In genomic region chr9:61791435-61792064, GRCm38 (mm10) we compare ENCODE assay signal across 11 mouse cellular contexts.
DNase-seq lines count a peak whose midpoint lies in the region; ATAC-seq lines count a peak whose summit lies in the region.
"Had no signal": no experiment of that assay in that cellular context is flagged by ENCODE, and none has a peak within 500 bp of the region (broad histone marks: within the 10 kb centered on the region; RNA-seq: fewer than 3 reads in every experiment).

No protein-coding gene starts in this region.

- ATAC-seq in monocyte, adult 5-6 weeks (replicated peaks; ENCODE audit: insufficient number of reproducible peaks, low FRiP score, low TSS enrichment, poor library complexity, severe bottlenecking): no peak
- ATAC-seq: midbrain, embryonic 16.5 days had no signal

- peak; percentile 64 for DNase-seq in Muller cell, postnatal 12 days (ENCODE audit: inconsistent ontology term)
- peak; percentile 85 for DNase-seq in cerebellum, adult 18-20 months
- DNase-seq in layer of hippocampus, adult 11-12 months (ENCODE audit: low spot score): peak; percentile 59
- peak; percentile 64 to 80 for DNase-seq in left cerebral cortex, postnatal 10 days (ENCODE audit: extremely low spot score in 1 of 2, low spot score in 2 of 2)
- DNase-seq in spleen, adult 18-20 months: no peak
- no peak for DNase-seq in adrenal gland, adult (ENCODE audit: inconsistent age in 2 of 2, low spot score in 1 of 2)
- no peak for DNase-seq in B cell, adult 2 months
- DNase-seq: kidney, postnatal 36 days; lung, embryonic 14.5 days had no signal

- intact Hi-C loops in left cerebral cortex, postnatal 10 days (cut with DNase I): no loop called here

Comparison
In these comparisons a context has a peak if more than half of its experiments do, and no peak if none do; other contexts are left out.
1. DNase-seq: peak in Muller cell, postnatal 12 days (single experiment), cerebellum, adult 18-20 months (2 of 2), layer of hippocampus, adult 11-12 months (single experiment) and left cerebral cortex, postnatal 10 days (2 of 2); none in spleen, adult 18-20 months (0 of 2), adrenal gland, adult (0 of 2) and B cell, adult 2 months (0 of 2).